Mouse (Mus musculus): Measurements from ENCODE around the gene Oxct1. TPM values are rescaled to one million over a fixed set of nuclear protein-coding genes. Genes with fewer than 3 reads are reported as not detected.

The Oxct1 gene
- polyA plus RNA-seq, 1 experiment from 2014 or later, result 44.9 TPM

- Histone ChIP-seq H3K9ac (ENCODE audit: low read depth, low read length) (no peak overlapping the region), H3K27me3 (replicated peaks; ENCODE audit: control insufficient read depth, insufficient read depth, low read length) (no peaks in the 10 kb centered on the region), H3K4me3 (ENCODE audit: low read depth, low read length) (no peak overlapping the region), H3K4me2 (replicated peaks; ENCODE audit: low read depth) (no peak overlapping the region), H3K4me1 (replicated peaks; ENCODE audit: control insufficient read depth, insufficient read depth, low read length) (no peaks in the 10 kb centered on the region), H3K27ac (ENCODE audit: low read depth, low read length) (no peak overlapping the region), H3K9me3 (ENCODE audit: control insufficient read depth) (no peaks in the 10 kb centered on the region), H3K36me3 (ENCODE audit: control insufficient read depth, insufficient read depth) (peaks cover 6% of the 10 kb centered on the region; the same call in 1 of the 2 replicates)
- TF ChIP-seq CTCF (IDR thresholded peaks at IDR 0.05; ENCODE audit: low read depth), result no peak
- WGBS, result 67% methylated on average over 5 of the region's 5 CpGs
- ATAC-seq, result no peak
These were observed 52.6 kb downstream of the Oxct1 start for GRCm38 (mm10) chr15:4078785-4079184.

- 43% methylated on average over 13 of the region's 13 CpGs for WGBS
- no peak for TF ChIP-seq CTCF (IDR thresholded peaks at IDR 0.05; ENCODE audit: low read depth)
- H3K27ac ChIP-seq (ENCODE audit: low read depth, low read length), result no peak overlapping the region
- no peaks in the 10 kb centered on the region for H3K4me1 ChIP-seq (replicated peaks; ENCODE audit: control insufficient read depth, insufficient read depth, low read length)
- no peaks in the 10 kb centered on the region for H3K9me3 ChIP-seq (ENCODE audit: control insufficient read depth)
- H3K36me3 ChIP-seq (ENCODE audit: control insufficient read depth, insufficient read depth), result peaks cover 6% of the 10 kb centered on the region; the same call in 1 of the 2 replicates
- H3K4me2 ChIP-seq (replicated peaks; ENCODE audit: low read depth), result peak overlapping the region; percentile 7; the same call in 1 of the 2 replicates
- no peaks in the 10 kb centered on the region for H3K27me3 ChIP-seq (replicated peaks; ENCODE audit: control insufficient read depth, insufficient read depth, low read length)
- peak; percentile 93 for ATAC-seq
- no peak overlapping the region for H3K9ac ChIP-seq (ENCODE audit: low read depth, low read length)
- H3K4me3 ChIP-seq (ENCODE audit: low read depth, low read length), result no peak overlapping the region
These were observed 53.4 kb downstream of the Oxct1 start for GRCm38 (mm10) chr15:4079425-4080189.

- no peak for ATAC-seq
- H3K36me3 ChIP-seq (ENCODE audit: control insufficient read depth, insufficient read depth), result no peaks in the 10 kb centered on the region
- no peaks in the 10 kb centered on the region for H3K4me1 ChIP-seq (replicated peaks; ENCODE audit: control insufficient read depth, insufficient read depth, low read length)
- H3K4me3 ChIP-seq (ENCODE audit: low read depth, low read length), result no peak overlapping the region
- no peaks in the 10 kb centered on the region for H3K9me3 ChIP-seq (ENCODE audit: control insufficient read depth)
- WGBS, result 76% methylated on average over 10 of the region's 10 CpGs
- H3K27me3 ChIP-seq (replicated peaks; ENCODE audit: control insufficient read depth, insufficient read depth, low read length), result no peaks in the 10 kb centered on the region
- H3K4me2 ChIP-seq (replicated peaks; ENCODE audit: low read depth), result no peak overlapping the region
- no peak for TF ChIP-seq CTCF (IDR thresholded peaks at IDR 0.05; ENCODE audit: low read depth)
- H3K9ac ChIP-seq (ENCODE audit: low read depth, low read length), result no peak overlapping the region
- no peak overlapping the region for H3K27ac ChIP-seq (ENCODE audit: low read depth, low read length)
These were observed 59.6 kb downstream of the Oxct1 start for GRCm38 (mm10) chr15:4085600-4086384.

GRCm38 (mm10) chr15:4087446-4087845 is 61.3 kb downstream of the Oxct1 start:
- 73% methylated on average over 4 of the region's 4 CpGs for WGBS
- no peak overlapping the region for H3K4me3 ChIP-seq (ENCODE audit: low read depth, low read length)

GRCm38 (mm10) chr15:4087914-4088313 is 61.7 kb downstream of the Oxct1 start:
- no peaks in the 10 kb centered on the region for H3K9me3 ChIP-seq (ENCODE audit: control insufficient read depth)
- H3K4me1 ChIP-seq (replicated peaks; ENCODE audit: control insufficient read depth, insufficient read depth, low read length), result no peaks in the 10 kb centered on the region
- no peaks in the 10 kb centered on the region for H3K36me3 ChIP-seq (ENCODE audit: control insufficient read depth, insufficient read depth)
- H3K27ac ChIP-seq (ENCODE audit: low read depth, low read length), result no peak overlapping the region
- no peak overlapping the region for H3K4me3 ChIP-seq (ENCODE audit: low read depth, low read length)
- 66% methylated on average over 7 of the region's 7 CpGs for WGBS
- no peak overlapping the region for H3K9ac ChIP-seq (ENCODE audit: low read depth, low read length)
- ATAC-seq, result no peak
- no peak for TF ChIP-seq CTCF (IDR thresholded peaks at IDR 0.05; ENCODE audit: low read depth)
- no peaks in the 10 kb centered on the region for H3K27me3 ChIP-seq (replicated peaks; ENCODE audit: control insufficient read depth, insufficient read depth, low read length)
- H3K4me2 ChIP-seq (replicated peaks; ENCODE audit: low read depth), result no peak overlapping the region

More at GRCm38 (mm10) chr15:4087446-4087845, 61.3 kb downstream of the Oxct1 start:
- H3K27ac ChIP-seq (ENCODE audit: low read depth, low read length), result no peak overlapping the region
- H3K4me1 ChIP-seq (replicated peaks; ENCODE audit: control insufficient read depth, insufficient read depth, low read length), result no peaks in the 10 kb centered on the region
- no peaks in the 10 kb centered on the region for H3K27me3 ChIP-seq (replicated peaks; ENCODE audit: control insufficient read depth, insufficient read depth, low read length)
- no peaks in the 10 kb centered on the region for H3K9me3 ChIP-seq (ENCODE audit: control insufficient read depth)
- no peak overlapping the region for H3K9ac ChIP-seq (ENCODE audit: low read depth, low read length)
- TF ChIP-seq CTCF (IDR thresholded peaks at IDR 0.05; ENCODE audit: low read depth), result no peak
- ATAC-seq, result no peak
- no peak overlapping the region for H3K4me2 ChIP-seq (replicated peaks; ENCODE audit: low read depth)
- no peaks in the 10 kb centered on the region for H3K36me3 ChIP-seq (ENCODE audit: control insufficient read depth, insufficient read depth)

GRCm38 (mm10) chr15:4090601-4091000 is 64.4 kb downstream of the Oxct1 start:
- no peak overlapping the region for H3K4me3 ChIP-seq (ENCODE audit: low read depth, low read length)
- H3K9me3 ChIP-seq (ENCODE audit: control insufficient read depth), result no peaks in the 10 kb centered on the region
- no peak overlapping the region for H3K4me2 ChIP-seq (replicated peaks; ENCODE audit: low read depth)
- no peak for ATAC-seq
- 77% methylated on average over 3 of the region's 3 CpGs for WGBS
- H3K27ac ChIP-seq (ENCODE audit: low read depth, low read length), result no peak overlapping the region
- TF ChIP-seq CTCF (IDR thresholded peaks at IDR 0.05; ENCODE audit: low read depth), result no peak
- H3K27me3 ChIP-seq (replicated peaks; ENCODE audit: control insufficient read depth, insufficient read depth, low read length), result no peaks in the 10 kb centered on the region
- no peaks in the 10 kb centered on the region for H3K4me1 ChIP-seq (replicated peaks; ENCODE audit: control insufficient read depth, insufficient read depth, low read length)
- no peak overlapping the region for H3K9ac ChIP-seq (ENCODE audit: low read depth, low read length)
- H3K36me3 ChIP-seq (ENCODE audit: control insufficient read depth, insufficient read depth), result 0 out of 2 replicates have a peak, but pooled peaks cover 6% of the 10 kb centered on the region
